Mouse (Mus musculus) left cerebral cortex, postnatal 14 days (tissue): ENCODE measurements at regions not wholly inside any gene's neighbourhood (a gene's known extent, or its start where the extent isn't known, plus 50 kb on each side); places are given as distances from the start of the nearest gene placed in this dataset.
A peak's percentile ranks its signal among the peaks of the same experiment; 100 is the strongest.

Experiments used
- DNase-seq, 2 experiments: peaks; one replicate each; pipeline ENCODE4 v3.0.0; 2021 to 2022; ENCODE audit warnings: low spot score in 2 of 2, mixed read lengths in 1 of 2
- intact Hi-C: fragments of 180-260 bp; cut with DNase I; formaldehyde crosslinking; loops from one replicate; pipeline ENCODE4 v1.15.1; 2025

- no peak for DNase-seq
These were observed 631.6 kb upstream of the Sema6d start for GRCm38 (mm10) chr2:123458034-123458677.

DNA sequence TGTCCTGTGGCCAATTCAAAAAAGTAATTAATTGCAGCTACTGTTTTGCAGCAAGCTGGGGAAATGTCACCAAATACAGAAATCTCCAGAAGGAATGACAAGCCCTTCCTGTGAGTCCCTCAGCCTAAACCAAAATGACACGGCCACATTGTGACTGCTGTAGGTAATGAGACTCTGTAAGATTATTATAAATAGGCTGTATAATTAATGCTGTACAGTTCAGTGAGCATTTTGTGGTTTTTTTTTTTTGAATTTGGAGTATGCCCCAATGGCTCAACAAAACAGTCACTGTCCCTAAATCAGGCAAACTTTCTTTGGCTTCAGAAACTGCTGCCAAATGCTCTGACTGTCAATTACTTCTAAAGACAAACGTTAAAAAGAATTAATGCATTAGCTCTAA lies 615.9 kb upstream of the Sema6d start:
- no peak for DNase-seq
- intact Hi-C loops = no loop called here

More at GRCm38 (mm10) chr2:123458034-123458677, 631.6 kb upstream of the Sema6d start:
- intact Hi-C loops = no loop called here

- peak in 1 of 2 experiments; percentile 1 for DNase-seq
- intact Hi-C loops = no loop called here
These were observed 603.1 kb upstream of the Sema6d start for GRCm38 (mm10) chr2:123486681-123487080.

DNA sequence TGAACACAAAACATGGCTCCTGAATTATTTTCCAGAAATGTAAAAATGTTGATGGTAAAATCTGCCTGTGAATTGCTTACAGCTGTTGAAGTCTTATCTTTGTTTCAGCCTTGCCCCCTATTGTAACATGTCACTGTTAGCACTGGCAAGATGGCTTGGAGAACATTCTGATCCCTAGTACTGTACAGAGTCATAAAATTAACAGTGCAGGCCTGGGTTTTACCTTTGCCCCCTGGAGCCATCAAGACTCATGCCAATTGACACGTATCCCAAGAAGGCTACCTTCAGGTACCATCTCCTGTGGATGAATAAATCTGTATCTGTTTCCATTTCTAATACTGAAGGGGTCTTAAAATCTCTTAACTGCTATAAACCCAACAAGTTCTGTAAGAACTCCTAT lies 583.6 kb upstream of the Sema6d start:
- intact Hi-C loops = no loop called here
- no peak for DNase-seq

- intact Hi-C loops = no loop called here
- DNase-seq = no peak
These were observed 582.7 kb upstream of the Sema6d start for GRCm38 (mm10) chr2:123507095-123507494.

DNA sequence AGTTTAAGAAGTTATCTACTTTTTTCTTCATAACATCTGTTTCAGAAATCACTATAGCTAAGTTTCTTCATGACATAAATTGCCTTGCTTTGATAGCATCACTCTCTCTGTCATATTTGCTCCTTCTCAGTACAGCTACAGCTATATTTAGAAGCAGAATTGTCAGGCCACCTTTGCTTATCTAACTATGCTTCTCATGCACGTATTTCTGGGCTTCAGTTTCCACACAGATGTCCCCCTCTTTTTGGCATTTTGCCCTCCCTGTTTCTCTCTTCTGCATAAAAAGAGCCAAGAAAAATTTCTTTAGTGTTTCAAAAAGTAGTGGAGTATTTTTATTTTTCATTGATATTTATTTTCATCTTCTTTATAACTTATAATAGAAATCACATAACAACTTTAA lies 560.9 kb upstream of the Sema6d start:
- peak; percentile 16 to 22 for DNase-seq
- intact Hi-C loops = no loop called here

DNA sequence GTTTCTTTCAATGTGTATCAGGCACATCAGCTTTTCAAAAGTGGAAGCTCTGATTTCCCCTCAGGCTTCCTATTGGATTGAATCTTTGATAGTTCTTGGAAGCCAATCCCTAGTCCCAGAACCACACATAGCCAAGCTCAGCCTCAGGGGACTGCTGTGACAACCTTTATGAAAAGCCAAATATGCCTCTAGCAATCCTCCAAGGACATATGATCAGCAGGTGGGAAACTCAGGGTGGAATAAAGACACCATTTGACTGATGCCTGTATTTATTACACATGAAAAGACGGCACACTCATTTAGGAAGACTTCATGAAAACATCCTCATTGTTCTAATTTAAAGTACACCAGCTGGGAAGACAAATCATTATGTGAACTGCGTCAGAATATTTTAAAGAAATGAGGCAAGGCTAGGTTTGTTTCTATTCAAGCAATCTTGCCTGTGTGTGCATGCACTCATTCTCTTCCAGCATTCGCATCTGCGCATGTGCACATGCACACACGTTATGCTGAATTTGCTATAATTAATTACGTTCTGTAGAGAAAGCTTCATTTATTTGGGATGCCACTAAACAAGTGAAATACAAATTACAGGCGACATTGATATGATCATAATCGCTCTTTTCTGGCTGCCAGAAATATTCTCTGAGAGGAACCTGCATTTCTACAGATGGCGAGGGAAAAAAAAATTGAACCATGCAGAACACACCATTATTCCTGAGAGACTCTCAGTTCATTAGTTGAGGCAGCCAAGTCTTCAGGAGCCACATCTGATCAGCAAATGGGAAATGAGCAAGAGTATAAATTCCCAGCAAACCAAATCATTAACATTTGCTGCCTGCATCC lies 556.6 kb upstream of the Sema6d start:
- intact Hi-C loops = no loop called here
- DNase-seq = peak; percentile 28 to 51

- intact Hi-C loops = no loop called here
- no peak for DNase-seq
These were observed 538.4 kb upstream of the Sema6d start for GRCm38 (mm10) chr2:123551249-123551850.

- intact Hi-C loops = no loop called here
These were observed 531.6 kb upstream of the Sema6d start for GRCm38 (mm10) chr2:123558123-123558650.

More at GRCm38 (mm10) chr2:123558123-123558650, 531.6 kb upstream of the Sema6d start:
- DNase-seq = no peak
